Mouse (Mus musculus): ENCODE data around the gene Gid8.
"Not testable (repeated sequence)": the region's sequence is repeated elsewhere in the genome, so short reads cannot be mapped to it uniquely, and the experiment has no call there.

The Gid8 gene

DNA sequence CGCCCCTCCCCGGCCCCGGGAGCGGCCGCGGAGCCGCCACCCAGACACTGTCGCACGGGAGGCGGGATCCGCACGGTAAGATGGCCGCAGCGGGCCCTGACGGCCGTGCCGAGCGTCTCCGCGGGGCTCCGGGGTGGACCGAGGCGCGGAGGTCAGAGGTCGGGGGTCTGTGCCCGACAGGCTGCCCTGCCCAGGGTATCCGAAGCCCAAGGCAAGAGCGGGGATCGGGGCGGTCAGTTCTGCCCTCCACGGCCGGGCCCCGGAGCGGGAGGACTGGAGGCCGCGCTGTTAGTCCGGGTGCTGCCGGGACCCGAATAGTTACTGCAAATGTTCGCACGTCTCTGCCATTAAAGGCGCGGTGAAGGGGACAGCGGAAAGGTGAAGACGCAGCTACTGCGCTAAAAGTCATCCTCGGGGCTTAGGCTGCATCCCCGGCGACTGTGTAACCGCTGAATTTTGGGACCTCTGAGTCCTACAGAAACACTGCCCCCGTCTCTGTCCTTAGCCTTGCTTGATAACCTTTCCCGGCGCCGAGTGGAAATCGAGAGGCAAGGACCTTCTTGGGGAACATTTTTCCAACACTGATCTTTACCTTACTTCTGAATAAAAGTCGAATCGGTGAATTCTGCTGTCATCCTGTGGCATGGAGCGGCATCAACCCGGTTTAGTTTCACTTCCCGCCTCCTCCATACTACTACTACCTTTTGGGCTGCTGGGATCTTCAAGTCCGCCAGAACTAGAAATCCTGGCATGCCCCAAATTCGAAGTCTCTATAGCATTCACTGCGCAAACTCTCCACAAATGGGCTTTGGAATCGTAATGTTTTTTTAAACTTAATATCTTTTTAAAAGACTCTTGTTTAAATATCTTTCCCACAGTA is 599 bp downstream of the Gid8 start:
- no peak for DNase-seq (ENCODE audit: low spot score in 2 of 2)

DNA sequence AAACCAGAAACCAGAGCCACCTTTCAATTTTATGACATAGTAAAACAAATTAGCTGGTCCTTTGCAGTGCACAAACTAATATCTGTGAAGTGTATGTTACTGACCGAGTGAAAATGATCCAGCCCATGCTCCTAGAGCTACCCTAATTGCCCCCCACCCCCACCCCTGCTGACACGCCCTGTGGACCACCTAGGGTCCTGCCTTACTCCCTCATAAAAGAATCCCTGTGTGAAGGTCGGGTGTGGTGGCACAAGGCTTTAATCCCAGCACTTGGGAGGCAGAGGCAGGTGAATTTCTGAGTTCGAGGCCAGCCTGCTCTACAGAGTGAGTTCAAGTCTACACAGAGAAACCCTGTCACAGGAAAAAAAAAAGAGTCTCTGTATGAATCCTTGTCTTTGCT is 1.6 kb downstream of the Gid8 start:
- DNase-seq (ENCODE audit: low spot score in 2 of 2): no peak

DNA sequence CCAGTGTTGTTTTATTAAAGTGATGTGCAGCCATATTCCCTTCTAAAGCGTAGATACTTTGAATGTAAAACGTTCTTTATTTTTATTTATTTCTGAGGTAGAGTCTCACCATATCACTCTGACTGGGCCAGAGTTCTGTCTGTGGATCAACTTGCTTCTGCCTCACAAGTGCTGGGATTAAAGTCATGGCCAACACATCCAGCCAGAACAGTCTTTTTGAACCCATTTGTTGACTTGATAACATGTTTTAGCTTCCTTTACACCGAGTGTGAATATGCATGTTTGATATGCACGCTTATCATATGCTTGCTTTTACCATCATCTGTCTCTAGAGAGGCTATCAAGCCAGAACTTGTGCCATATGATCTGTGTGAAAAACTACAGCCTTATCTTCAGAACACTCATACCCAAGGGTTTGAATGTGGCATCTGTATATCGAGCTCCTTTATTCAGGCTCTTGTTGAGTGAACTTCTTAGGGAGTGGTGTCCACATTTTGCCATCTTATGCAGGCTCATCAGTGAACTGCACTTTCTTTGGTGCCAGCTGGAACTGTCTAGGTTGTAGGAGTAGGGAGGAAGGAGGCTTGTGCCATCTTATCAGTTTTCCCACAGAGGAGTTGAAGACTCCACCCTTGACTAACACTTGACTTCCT is 2.2 kb downstream of the Gid8 start:
- DNase-seq (ENCODE audit: low spot score in 2 of 2): no peak

DNA sequence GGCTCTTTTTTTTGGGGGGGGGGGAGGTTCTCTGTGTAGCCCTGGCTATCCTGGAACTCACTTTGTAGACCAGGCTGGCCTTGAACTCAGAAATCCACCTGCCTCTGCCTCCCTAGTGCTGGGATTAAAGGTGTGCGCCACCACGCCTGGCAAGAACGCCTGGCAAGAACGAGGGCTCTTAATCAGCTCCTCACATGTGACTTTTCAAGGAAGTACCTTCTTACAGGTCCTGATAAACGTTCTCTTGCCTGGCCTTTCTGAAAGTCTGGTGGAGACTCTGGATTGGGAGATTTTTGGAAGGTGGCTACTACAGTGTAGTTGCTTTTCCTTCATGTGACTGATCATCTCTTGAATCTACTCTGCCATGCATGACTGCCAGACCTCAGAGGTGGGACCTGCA is 12.8 kb downstream of the Gid8 start:
- DNase-seq (ENCODE audit: low spot score in 2 of 2): not testable (repeated sequence)

DNA sequence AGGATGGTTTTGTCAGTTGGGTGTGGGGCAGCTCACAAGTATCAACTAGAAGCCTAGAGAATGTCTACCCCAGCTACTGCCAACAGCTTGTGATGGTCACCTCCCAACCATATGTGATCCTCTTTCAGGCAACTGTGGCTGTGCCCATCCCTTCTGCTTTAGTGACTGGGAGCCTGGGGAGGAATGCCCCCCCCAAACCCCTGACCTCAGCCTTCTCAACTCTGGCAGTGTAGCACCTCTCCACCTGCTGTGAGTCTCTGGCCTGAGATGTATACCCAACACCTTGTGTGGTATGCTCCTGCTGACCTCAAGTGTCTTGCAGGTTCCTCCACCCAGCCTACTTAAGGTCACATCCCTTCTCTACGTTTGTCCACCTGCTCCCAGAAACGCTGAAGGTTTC is 13.9 kb downstream of the Gid8 start:
- no peak for DNase-seq (ENCODE audit: low spot score in 2 of 2)

DNA sequence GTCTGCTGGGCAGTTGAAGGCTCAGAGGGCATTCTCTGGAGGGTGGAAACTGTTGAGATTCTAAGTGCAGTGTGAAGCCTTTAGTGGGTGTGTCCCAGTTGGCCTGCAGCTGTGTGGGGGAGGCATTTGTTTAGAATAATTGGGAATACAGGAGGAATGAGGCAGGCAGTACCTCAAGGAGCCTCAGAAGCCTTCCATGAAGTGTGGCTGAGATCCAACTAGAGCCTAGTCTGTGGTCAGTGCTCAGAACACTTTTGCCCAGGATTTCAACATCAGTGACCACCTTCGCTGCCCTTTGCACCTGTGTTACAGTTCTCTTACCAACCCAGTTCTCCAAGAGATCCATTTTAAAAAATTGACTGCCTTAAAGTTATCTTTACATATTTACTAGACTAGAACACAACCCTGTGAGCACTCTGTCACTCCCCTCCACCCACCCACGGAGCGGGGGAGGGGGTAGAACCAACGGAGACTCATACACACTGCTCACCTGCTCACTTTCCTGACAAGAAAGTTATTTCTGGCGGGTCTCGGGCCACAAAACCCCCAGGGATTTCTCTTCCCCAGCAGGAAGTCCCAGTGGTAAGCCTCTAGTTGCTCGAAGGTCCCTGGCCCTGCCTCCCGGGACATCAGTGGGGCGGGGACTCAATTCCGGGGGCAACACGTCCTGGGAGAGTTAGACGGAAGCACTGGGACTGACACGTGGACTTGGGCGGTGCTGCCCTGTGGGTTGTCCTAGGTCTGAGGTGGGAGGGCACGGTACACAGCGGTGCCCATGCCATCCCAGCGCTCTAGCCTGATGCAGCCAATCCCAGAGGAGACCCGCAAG is 14.9 kb downstream of the Gid8 start, which contains the start of gene Slc17a9:
TSS of gene Slc17a9 (plus strand) at position 679 of the 829 bp plus-strand sequence.
- DNase-seq (ENCODE audit: low spot score in 2 of 2): peak; percentile 42 to 62

DNA sequence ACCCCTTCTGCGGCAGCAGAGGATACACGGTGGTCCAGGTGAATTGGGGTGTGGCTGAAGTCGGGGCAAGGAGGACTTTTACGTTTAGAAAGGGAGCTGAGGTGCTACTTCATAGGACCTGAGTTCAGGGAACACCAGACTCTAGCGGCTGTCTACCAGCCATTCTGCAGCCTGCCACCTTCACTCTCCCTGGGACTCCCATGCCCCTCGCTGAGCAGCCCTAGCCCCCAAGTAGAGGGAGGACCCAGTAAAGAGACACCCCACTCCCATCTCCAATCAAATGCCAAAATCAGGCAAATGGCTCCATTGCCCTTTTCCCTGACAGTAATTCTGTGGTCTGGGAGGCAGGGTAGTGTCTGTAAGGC is 15.5 kb downstream of the Gid8 start:
- DNase-seq (ENCODE audit: low spot score in 2 of 2): no peak

DNA sequence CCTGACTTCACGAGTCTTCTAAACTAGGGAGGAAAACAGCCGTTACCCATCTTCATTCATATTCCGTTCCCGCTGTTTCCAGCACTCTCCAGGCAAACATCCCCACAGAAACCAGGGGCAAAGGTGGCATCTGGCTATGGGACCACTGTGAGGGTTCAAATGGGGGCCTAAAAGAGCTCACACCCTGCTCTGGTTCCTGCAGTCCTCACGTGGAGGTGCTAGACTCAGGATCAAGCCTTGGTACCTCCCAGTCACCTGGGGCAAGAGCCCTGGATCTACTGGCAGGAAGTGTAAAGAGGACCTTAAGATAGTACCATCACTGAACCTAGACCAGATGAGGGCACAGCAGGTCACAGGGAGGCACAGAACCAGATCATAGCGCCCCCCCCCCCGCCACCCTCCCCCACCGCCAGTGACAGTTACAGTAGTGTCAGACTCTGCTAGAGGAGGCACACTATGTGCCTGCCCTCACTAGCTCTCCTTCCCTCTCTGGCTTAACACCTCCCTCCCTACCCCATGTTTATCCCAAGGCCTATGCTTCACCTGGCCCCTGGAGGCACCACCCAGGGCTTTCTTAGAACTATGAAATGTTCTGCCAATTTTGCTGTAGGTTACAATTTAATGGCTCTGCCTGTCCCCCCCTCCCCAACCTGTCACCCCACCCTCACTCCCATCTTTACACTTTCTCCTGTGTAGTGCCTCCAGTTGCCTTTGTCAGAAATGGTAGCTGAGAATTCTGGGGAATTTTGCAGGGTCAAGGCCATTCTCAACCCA is 16.1 kb downstream of the Gid8 start:
- DNase-seq (ENCODE audit: low spot score in 2 of 2): no peak

DNA sequence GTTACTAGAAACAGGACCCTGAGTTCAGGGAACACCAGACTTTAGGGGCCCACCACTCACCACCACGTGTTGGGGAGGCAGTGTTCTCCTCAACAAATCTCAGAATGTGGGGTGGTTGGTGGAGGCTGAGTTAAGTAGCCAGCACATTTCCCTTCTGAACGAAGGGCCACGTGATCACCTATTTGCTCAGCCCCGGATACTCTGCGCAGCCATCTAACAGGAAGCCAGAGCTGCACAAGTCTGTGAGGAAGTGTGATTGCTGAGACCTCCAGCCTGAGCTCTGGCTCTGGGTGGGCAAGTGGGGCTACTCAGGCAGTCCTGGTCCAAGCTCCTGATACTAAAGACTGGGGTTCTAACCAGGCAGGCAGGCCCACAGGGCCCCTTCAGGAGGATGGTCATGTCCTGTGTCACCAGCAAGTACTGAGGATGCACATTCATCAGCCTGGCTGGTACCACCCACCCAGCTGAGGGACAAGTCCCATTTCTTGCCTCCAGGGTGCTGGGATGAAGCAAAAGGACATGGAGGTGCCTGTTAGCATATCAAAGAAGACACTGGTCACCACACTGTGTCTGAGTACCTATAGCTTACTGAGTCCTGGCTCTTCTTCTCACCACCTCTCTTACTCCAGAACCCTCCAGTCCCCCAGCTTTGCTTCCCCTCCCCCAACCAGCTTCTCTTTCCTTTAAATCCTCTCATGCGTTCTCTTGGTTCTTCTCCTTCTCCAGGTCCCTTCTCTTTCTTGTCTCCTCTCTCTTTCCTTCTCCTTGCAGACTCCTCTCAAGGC is 16.9 kb downstream of the Gid8 start:
- no peak for DNase-seq (ENCODE audit: low spot score in 2 of 2)

DNA sequence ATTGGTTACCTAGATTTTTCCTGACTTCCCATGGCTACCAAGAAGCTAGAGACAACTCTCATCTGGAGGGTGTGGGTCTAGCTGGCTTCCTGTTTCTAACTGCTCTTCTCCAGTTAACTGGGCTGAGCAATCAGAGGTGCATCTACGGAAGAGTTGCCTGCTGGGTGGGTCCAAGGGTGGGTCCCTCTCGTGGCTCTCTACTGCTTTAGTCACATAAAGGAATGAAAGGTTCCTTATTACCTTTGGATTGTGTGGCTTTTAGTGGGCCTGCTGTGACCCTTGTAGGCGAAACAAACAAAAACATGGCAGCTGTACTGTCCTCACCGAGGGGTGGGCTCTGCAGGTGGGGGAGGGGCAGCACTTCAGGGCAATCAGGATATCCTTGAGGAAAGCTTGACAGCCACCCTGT is 17.7 kb downstream of the Gid8 start:
- DNase-seq (ENCODE audit: low spot score in 2 of 2): no peak

DNA sequence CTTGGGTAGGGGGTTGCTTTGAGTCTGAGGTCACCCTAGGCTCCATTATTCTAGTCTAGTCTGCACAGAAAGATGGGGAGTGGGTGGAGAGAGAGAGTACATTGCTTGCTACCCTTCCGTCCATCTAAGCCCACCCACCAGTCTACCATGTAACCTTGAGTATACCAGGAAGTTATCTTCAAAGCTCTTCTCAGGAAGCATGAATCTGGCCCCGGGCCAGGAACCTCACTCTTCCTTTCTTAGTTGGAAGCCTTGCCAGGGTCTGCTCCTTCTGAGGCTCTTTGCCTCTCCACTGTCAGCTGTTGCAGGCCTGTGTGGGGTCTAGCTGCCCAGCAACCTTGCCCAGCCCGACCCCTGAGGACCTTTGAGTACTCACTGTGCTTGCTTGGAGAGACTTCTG is 21.1 kb downstream of the Gid8 start:
- no peak for DNase-seq (ENCODE audit: low spot score in 2 of 2)

DNA sequence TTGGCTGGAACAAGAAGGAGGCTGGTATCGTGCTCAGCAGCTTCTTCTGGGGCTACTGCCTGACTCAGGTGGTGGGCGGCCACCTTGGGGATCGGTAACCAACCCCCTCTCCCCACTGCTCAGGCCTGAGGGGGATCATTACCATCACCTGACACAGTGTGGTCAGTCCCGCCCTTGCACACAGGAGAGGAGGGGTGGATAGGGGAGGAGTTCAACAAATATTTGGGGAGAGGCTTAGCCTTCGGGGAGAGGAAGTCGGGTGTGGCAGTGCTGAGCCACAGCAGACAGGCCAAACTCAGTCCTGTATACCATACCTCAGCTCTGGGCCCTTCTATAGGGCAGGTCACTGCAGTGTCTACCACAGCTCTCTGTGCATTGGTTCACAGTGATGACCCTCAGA is 22.1 kb downstream of the Gid8 start:
- DNase-seq (ENCODE audit: low spot score in 2 of 2): no peak

DNA sequence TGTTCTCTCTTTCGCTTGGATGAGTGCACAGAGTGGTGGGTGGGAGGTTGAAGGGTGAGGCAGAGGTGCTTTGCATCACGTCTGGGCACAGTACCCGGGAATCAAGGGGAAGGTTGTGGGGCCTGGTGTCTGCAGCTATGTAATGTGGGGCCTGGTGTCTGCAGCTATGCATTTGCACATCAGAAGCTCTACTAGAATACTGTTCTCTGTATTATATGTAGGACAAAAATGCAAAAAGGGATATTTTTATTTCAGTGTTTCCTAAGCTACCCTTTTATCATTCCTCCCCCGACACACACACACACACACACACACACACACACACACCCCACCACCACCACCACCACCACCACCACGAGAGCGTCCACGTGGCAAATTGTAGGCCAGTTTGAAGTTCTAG is 25.3 kb downstream of the Gid8 start:
- DNase-seq (ENCODE audit: low spot score in 2 of 2): no peak

DNA sequence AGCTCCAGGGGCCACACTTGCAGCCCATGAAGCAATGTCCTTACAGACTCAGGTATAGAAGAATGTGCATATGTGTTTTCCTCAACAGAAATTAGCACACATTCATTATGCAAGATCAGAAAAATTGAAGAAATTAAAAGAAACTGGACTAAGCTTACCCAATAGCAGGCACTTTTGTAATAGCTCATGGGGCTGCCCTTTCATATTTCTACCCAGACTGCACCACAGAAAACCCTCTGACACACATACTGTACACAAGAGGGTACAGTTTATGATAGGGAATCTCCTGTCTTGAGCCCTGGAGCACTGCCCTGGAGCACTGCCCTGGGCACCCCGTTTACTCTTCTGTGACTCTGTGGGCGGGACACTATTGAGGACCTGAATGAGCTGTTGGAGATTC is 28.1 kb downstream of the Gid8 start:
- DNase-seq (ENCODE audit: low spot score in 2 of 2): no peak

DNA sequence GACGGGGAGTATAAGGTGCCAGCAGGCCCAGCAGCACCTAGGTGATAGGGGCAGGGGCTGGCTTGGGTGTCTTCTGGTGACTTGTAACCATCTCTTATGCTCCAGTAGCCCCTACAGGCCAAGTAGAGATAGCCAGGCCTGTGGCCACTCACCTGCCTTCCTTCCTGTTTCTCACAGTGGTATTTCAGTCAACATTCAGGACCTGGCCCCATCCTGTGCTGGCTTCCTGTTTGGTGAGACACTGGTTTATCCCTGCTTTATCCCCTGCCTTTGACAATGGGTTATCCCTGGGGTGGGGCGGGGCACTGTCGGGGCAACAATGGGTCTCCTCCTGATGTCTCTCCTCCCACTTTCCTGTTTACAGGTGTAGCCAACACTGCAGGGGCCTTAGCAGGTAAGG is 30.4 kb downstream of the Gid8 start:
- DNase-seq (ENCODE audit: low spot score in 2 of 2): no peak

DNA sequence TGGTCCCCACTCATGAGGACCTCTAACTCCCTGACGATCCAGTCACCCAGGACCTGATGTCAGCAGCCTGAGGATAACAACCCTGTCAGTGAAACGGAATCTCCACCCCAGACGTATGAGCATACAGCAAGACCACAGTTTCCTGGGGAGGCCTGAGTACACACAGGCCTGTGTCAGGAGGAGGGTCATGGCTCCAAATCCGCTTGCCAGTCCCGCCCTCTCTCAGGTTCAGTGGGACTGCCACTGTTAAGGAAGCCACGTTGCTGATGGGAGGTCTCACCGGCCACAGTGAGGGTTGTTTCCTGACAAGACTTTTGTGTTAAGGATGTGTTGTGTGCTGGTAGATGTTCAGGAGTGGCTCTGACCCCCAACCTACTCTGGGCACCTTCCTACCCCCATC is 31.5 kb downstream of the Gid8 start:
- no peak for DNase-seq (ENCODE audit: low spot score in 2 of 2)

DNA sequence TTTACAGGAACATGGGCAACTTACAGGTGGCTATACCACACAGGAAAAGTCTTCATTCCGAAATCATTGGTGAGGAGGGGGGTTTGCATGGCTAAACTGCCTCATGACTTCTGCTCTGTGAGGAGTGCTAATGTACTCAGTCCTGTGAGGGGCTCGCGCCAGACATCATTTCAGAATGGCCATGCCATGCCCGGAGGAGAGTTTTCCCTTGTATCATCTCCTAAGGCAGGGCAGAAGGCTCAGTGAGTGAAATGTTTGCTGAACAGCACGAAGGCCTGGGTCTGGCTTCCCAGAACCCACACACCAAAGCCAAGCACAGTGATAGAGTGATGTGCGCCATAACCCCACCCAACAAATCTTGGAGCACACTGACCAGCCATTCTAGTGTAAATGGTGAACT is 32.9 kb downstream of the Gid8 start:
- no peak for DNase-seq (ENCODE audit: low spot score in 2 of 2)

DNA sequence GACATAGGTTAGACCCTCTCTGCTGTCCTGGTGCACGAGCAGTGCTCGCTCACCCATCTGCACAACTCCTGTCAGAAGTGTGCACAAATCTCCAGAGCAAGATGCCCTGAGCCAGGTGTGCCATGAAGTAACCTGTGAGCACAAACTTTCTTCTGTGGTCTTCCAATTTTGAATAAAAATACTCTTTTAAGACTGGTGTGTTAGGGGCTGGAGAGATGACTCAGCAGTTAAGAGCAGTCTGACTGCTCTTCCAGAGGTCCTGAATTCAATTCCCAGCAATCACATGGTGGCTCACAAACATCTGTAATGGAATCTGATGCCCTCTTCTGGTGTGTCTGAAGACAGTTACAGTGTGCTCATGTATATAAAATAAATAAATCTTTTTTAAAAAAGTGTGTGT is 33.4 kb downstream of the Gid8 start:
- no peak for DNase-seq (ENCODE audit: low spot score in 2 of 2)

DNA sequence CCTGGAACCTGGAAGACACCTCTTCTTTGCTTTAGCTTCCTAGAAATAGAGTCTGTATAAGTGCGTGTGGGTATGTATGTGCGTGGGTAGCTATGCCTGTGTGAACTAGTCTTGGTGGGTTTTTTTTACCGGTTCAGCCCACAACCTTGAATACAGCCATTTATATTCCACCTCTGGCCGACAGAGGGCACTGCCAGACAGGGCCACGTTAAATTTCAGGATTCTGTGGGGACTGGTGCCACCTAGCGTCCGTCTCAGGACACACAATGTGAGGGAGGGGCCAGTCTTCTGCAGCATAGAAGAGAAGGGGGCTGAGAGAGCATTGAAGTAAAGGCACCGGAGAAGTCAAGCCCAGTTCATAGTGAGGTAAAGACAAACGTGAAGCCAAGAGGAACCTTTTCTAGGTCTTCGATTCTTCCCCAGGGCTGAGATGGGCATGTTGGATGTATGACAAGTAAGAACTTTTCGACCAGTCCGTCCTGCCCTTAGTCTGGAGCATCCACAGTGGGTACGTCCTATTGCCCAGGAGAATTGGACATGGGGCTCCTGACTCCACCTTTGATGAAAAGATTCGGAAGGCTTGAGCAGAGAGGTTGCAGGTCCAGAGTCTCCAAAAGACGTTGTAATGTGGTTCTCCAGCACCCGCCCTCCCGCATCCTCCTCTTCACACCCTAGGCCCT is 35.5 kb downstream of the Gid8 start:
- peak; percentile 68 to 83 for DNase-seq (ENCODE audit: low spot score in 2 of 2)

DNA sequence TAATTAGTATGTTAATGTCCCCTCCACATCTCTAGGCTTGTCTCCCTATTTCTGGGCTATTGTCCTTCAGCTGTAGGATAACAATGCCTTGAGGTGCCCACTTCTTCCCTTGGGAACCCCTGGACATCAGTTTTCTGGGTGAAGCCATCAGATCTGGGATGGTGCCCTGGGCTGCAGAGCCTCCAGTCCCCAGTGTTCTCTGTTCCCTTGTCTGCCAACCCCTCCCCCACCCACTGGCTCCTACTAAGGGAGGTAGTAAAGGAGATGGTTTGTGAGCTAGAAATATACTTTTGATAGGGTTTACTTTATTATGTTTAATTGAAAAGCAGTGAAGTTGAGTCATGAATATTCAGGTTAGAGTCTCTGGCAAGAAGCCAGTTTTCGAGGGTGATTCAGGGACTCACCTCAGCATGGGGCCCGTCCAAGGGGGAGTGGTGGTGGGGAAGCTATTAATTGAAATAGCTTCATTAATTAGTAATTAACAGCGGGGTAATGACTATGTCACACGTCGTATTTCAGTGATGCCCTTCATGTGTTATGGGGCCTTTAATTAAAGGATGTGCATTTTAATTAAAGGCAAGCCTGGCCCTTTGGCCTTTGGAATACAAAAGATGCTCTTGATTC is 36.8 kb downstream of the Gid8 start:
- DNase-seq (ENCODE audit: low spot score in 2 of 2): no peak
